Mouse (Mus musculus): ENCODE results near the gene Krt77. TPM values are rescaled to one million over a fixed set of nuclear protein-coding genes. Genes with fewer than 3 reads are reported as not detected.
A peak's percentile ranks its signal among the peaks of the same experiment; 100 is the strongest.

Gene Krt77
- polyA plus RNA-seq, 1 experiment: 6.3 TPM

DNA sequence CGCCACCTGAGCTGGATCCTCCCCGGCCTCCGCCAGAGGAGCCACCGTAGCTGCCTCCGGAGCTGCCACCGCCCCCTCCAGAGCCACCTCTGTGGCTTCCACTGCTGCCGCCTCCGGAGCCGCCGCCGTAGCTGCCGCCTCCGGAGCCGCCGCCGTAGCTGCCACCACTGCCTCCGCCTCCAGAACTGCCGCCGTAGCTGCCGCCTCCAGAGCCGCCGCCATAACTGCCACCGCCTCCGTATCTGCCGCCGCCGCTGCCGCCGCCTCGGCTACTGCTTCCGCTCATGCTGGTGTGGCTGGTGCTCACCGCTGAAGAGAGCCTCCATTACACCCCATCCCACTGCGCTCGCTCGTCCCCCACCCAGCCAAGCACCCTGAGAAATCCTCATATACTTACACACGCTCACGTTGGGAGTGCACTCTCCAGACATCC, 23.5 kb downstream of the Krt77 start:
- H3K4me1 ChIP-seq (ENCODE audit: control insufficient read depth, insufficient read depth, low read length): peaks cover 2% of the 10 kb centered on the region; the same call in 1 of the 2 replicates
- peak overlapping the region; percentile 36 for H3K4me3 ChIP-seq (ENCODE audit: insufficient read depth, low read length)
- TF ChIP-seq POLR2A (IDR thresholded peaks at IDR 0.05; ENCODE audit: extremely low read depth, insufficient read depth, low read length) (no peak), CTCF (IDR thresholded peaks at IDR 0.05; ENCODE audit: extremely low read depth, insufficient read depth, low read length) (no peak)
- peak overlapping the region; percentile 81 for H3K27ac ChIP-seq (ENCODE audit: insufficient read depth, low read length)

DNA sequence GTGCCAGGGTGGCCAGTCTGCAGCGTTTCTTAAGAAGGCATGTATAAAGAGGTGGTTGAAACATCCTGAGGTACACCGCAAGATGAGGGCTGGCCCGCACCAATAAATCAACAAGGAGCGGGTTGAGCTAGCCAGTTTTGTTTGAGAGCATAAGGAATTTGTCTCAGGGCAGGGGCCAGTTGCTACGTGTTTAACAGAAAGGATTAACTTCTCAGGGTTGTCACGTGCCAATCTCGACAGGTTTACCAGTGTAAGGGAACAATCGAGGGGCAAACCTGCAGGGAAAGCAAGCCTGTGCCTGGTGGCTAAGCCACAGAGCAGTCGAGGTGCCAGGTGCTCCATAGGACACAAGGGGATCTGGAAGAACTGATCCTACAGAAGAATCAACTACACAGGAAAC, 26.3 kb downstream of the Krt77 start:
- H3K4me1 ChIP-seq (ENCODE audit: control insufficient read depth, insufficient read depth, low read length): peaks cover 2% of the 10 kb centered on the region; the same call in 1 of the 2 replicates
- H3K27ac ChIP-seq (ENCODE audit: insufficient read depth, low read length): no peak overlapping the region
- TF ChIP-seq POLR2A (IDR thresholded peaks at IDR 0.05; ENCODE audit: extremely low read depth, insufficient read depth, low read length): no peak
- H3K4me3 ChIP-seq (ENCODE audit: insufficient read depth, low read length): no peak overlapping the region

DNA sequence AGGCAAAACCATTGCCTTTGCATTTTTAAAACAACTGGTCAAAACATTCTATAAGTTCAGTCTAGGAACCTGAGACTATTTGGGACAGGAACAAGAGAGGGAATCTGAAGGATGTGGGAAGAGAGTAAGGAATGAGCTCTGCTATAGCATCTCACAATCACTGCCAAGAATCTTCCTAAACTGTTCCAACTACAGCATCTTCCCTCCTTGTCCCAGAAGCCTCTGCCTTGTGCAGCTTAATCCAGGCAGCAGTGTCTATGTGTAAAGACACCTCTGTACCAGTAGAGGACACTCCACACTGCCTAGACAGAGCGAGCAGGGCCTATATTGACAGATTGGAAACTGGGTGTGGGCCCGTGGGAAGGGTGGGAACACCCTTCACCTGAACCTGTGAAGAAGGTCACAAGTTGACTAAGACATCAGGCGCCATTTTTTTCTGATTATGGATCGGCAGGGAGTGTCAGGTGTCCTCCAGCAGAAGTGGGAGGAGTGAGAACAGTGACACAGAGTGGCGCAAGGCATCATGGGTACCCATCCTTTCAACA, 34.6 kb downstream of the Krt77 start:
- Histone ChIP-seq H3K27ac (ENCODE audit: insufficient read depth, low read length) (no peak overlapping the region), H3K4me1 (ENCODE audit: control insufficient read depth, insufficient read depth, low read length) (no peaks in the 10 kb centered on the region), H3K4me3 (ENCODE audit: insufficient read depth, low read length) (no peak overlapping the region)
- peak; percentile 25; the same call in 1 of the 2 replicates for TF ChIP-seq CTCF (IDR thresholded peaks at IDR 0.05; ENCODE audit: extremely low read depth, insufficient read depth, low read length)
- TF ChIP-seq POLR2A (IDR thresholded peaks at IDR 0.05; ENCODE audit: extremely low read depth, insufficient read depth, low read length): no peak

DNA sequence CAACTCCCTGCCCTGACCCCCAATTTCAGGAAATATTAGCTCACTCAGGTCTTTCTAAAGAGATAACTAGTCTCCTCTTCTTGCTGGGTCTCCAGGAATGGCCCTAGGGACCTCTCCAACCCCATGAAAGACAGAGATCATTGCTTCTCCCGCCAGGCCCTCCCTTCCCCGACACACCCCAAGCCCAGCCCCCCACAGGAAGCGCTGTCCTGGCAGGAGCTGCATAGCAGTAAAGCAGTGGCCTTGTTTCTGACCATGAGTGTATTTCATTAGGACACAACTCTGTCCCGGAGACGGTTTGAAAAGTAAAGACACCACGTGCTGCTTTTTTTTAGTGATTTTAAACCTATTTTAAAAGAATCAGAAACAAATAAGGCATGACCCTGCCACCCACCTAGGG, 36.4 kb downstream of the Krt77 start:
- TF ChIP-seq CTCF (IDR thresholded peaks at IDR 0.05; ENCODE audit: extremely low read depth, insufficient read depth, low read length) (no peak), POLR2A (IDR thresholded peaks at IDR 0.05; ENCODE audit: extremely low read depth, insufficient read depth, low read length) (no peak)
- H3K27ac ChIP-seq (ENCODE audit: insufficient read depth, low read length): no peak overlapping the region
- no peak overlapping the region for H3K4me3 ChIP-seq (ENCODE audit: insufficient read depth, low read length)

DNA sequence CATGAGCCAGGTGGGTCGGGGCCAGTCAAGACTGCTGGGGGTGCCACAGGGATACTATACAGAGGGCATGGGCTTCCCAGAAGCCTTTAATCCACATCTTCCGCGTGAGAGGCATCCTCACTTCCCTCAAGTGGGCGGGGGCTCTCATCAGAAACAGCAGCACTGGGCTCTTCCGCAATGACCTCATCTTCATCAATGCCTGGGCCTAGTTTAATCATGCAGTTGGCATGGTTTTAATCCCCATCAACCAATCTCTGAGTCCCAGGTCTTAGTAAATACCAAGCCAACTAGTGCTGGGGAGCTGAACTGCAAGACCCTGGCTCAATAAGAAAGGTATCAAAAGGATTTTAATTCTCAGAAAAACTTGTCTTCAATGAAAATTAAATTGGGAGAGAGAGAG, 40.1 kb downstream of the Krt77 start:
- Histone ChIP-seq H3K4me3 (ENCODE audit: insufficient read depth, low read length) (no peak overlapping the region), H3K27ac (ENCODE audit: insufficient read depth, low read length) (no peak overlapping the region), H3K4me1 (ENCODE audit: control insufficient read depth, insufficient read depth, low read length) (no peaks in the 10 kb centered on the region)
- TF ChIP-seq POLR2A (IDR thresholded peaks at IDR 0.05; ENCODE audit: extremely low read depth, insufficient read depth, low read length): no peak
- no peak for TF ChIP-seq CTCF (IDR thresholded peaks at IDR 0.05; ENCODE audit: extremely low read depth, insufficient read depth, low read length)

More for the DNA sequence above, 36.4 kb downstream of the Krt77 start:
- H3K4me1 ChIP-seq (ENCODE audit: control insufficient read depth, insufficient read depth, low read length): no peaks in the 10 kb centered on the region

DNA sequence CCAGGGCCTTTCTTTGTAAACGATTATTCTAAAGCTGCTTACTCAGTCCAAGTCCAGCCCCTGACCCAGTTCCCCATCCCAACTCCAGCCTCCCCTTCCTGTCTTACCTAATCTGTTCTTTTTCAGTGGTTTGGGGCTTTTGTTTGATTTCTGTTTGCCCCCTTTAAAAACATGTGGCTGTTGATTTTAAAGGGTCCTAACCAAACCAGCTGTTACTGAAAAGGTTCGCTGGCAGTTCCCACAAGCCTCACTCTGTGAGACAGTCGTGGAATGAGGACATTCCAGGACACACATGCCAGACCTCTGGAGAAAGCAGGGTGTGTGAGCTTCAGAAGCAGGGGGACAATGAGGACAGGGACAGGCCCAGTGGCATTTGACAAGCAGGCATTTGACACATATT, 47.7 kb downstream of the Krt77 start:
- no peaks in the 10 kb centered on the region for H3K4me1 ChIP-seq (ENCODE audit: control insufficient read depth, insufficient read depth, low read length)

DNA sequence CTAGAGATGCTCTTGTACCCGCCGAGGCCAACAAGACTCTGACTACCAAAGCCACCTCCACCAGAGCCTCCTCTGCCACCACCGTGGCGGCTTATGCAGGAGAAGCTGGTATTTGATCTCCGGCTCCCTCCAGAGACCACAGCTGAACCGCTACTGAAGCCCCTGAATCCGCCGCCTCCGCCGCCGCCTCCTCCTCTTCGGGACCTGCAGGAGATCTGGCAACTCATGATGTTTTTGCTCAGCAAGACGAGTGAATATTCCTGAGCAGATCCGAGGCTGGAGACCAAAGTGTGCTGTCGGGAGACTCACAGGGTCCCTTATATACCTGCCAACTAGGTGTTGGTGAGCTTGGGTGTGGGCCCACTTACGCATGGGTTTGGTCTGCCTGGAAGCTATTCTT, 51.6 kb downstream of the Krt77 start, which contains the start of gene Krt2:
Krt2 (minus strand) TSS at position 295 of the 400 bp plus-strand sequence.
- Histone ChIP-seq H3K27ac (ENCODE audit: insufficient read depth, low read length) (no peak within 1 kb of the TSS), H3K4me1 (ENCODE audit: control insufficient read depth, insufficient read depth, low read length) (no peaks in the 10 kb centered on the region)

More for the DNA sequence above, 47.7 kb downstream of the Krt77 start:
- no peak overlapping the region for H3K27ac ChIP-seq (ENCODE audit: insufficient read depth, low read length)
- TF ChIP-seq POLR2A (IDR thresholded peaks at IDR 0.05; ENCODE audit: extremely low read depth, insufficient read depth, low read length): no peak
- no peak for TF ChIP-seq CTCF (IDR thresholded peaks at IDR 0.05; ENCODE audit: extremely low read depth, insufficient read depth, low read length)
- H3K4me3 ChIP-seq (ENCODE audit: insufficient read depth, low read length): no peak overlapping the region

More for the DNA sequence above, 51.6 kb downstream of the Krt77 start, which contains the start of gene Krt2:
- TF ChIP-seq POLR2A (IDR thresholded peaks at IDR 0.05; ENCODE audit: extremely low read depth, insufficient read depth, low read length) (no peak), CTCF (IDR thresholded peaks at IDR 0.05; ENCODE audit: extremely low read depth, insufficient read depth, low read length) (no peak)
- no peak within 1 kb of the TSS for H3K4me3 ChIP-seq (ENCODE audit: insufficient read depth, low read length)

Other genes starting within 250 kb of the Krt77 start
- gene Gm5414, start 241.5 kb downstream of the Krt77 start, polyA plus RNA-seq (2012; rRNA removed): not detected in 2 replicates
- gene Gm5478, start 222.3 kb downstream of the Krt77 start, polyA plus RNA-seq (2012; rRNA removed): not detected in 2 replicates
- not detected in 2 replicates for gene Krt6b, start 189.4 kb downstream of the Krt77 start, polyA plus RNA-seq (2012; rRNA removed)
- gene Krt6a, start 175.4 kb downstream of the Krt77 start, polyA plus RNA-seq (2012; rRNA removed): not detected in 2 replicates
- gene Krt5, start 156.8 kb downstream of the Krt77 start, polyA plus RNA-seq (2012; rRNA removed): 0.11 TPM in 1 of 2 replicates, not detected in the other
- not detected in 2 replicates for gene Krt71, start 126.6 kb downstream of the Krt77 start, polyA plus RNA-seq (2012; rRNA removed)
- not detected in 2 replicates for gene Krt72, start 83.2 kb downstream of the Krt77 start, polyA plus RNA-seq (2012; rRNA removed)
- 1.4 and 1.5 TPM in 2 replicates for gene Krt73, start 67.4 kb downstream of the Krt77 start, polyA plus RNA-seq (2012; rRNA removed)
- 0.08 and 0.53 TPM in 2 replicates for gene Krt2, start 51.5 kb downstream of the Krt77 start, polyA plus RNA-seq (2012; rRNA removed)
- 2.8 and 3.9 TPM in 2 replicates for gene Krt1, start 18.9 kb downstream of the Krt77 start, polyA plus RNA-seq (2012; rRNA removed)
- not detected in 2 replicates for gene Krt76, start 23.2 kb upstream of the Krt77 start, polyA plus RNA-seq (2012; rRNA removed)
- not detected in 2 replicates for gene Krt4, start 55.0 kb upstream of the Krt77 start, polyA plus RNA-seq (2012; rRNA removed)
- 0.04 TPM in 1 of 2 replicates, not detected in the other for gene Krt79, start 70.6 kb upstream of the Krt77 start, polyA plus RNA-seq (2012; rRNA removed)
- gene Krt78, start 84.6 kb upstream of the Krt77 start, polyA plus RNA-seq (2012; rRNA removed): 0.04 TPM in 1 of 2 replicates, not detected in the other
- 0.25 TPM in 2 replicates for gene Krt8, start 134.8 kb upstream of the Krt77 start, polyA plus RNA-seq (2012; rRNA removed)
- 0.30 and 0.46 TPM in 2 replicates for gene Krt18, start 158.5 kb upstream of the Krt77 start, polyA plus RNA-seq (2012; rRNA removed)
- gene Eif4b, start 204.1 kb upstream of the Krt77 start, polyA plus RNA-seq (2012; rRNA removed): 100 and 107 TPM in 2 replicates
- 19.4 and 20.5 TPM in 2 replicates for gene Tns2, start 230.7 kb upstream of the Krt77 start, polyA plus RNA-seq (2012; rRNA removed)

All from cortical plate, adult 2 months (tissue).